Mouse (Mus musculus): ENCODE results near the gene Nid1.
"Not testable (repeated sequence)": the region's sequence is repeated elsewhere in the genome, so short reads cannot be mapped to it uniquely, and the experiment has no call there.

Nid1 gene

DNA sequence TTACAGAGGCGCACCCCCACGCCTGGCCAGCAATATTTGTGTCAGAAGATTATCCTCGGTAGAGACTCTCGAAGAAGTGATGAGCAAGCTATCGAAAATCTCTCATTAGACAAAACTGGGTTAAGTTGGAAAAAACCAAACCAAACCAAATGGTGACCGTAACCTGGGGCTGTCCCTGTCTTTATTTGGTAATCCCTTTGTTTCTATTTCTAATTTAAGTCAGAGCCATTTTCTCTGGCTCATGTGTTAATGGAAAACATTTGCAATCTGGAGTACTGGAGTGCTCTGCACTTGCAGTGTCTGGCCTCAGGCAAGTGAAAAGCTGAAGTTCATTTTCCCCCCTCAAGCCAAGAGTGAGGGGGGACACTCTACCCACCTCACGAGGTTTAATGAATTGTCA, 16.9 kb downstream of the Nid1 start:
- DNase-seq: not testable (repeated sequence)

DNA sequence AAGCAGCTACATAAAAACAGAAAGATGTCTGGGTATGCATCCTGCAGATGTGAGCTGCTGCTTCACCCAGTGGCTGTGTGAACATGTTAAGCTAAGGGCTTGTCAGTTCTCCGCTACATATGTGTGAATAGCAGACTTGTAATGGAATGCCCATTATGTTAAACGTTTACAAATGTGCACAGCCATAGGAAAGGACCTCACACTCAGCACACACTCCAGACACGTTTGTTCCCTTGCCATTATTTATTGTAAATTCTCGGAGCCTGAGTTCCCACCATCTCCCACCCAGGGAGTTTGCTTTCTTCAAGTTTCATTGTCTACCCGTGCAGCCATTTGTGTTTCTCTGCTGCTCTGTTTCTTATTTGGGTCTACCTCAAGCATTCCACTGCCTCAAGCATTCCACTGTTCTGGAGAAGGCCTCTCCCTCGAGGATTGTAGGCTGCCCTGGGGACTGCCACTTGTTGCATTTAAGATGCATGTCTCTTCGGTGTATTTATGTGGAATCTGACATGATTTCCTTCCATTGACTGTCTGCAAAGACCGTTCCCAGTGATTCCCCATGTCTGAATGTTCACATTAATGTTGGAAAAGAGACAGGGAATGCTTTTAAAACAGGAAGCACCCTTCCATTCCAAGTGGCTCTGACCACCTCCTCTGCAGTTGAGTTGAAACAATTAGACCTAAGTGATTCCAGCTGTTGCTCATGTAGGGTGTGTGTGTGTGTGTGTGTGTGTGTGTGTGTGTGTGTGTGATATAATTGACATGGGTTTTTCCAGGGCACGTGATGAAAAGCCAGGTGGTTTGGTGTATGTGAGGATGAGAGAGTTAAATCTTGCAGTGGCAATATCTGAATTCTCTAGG, 18.5 kb downstream of the Nid1 start:
- not testable (repeated sequence) for DNase-seq

DNA sequence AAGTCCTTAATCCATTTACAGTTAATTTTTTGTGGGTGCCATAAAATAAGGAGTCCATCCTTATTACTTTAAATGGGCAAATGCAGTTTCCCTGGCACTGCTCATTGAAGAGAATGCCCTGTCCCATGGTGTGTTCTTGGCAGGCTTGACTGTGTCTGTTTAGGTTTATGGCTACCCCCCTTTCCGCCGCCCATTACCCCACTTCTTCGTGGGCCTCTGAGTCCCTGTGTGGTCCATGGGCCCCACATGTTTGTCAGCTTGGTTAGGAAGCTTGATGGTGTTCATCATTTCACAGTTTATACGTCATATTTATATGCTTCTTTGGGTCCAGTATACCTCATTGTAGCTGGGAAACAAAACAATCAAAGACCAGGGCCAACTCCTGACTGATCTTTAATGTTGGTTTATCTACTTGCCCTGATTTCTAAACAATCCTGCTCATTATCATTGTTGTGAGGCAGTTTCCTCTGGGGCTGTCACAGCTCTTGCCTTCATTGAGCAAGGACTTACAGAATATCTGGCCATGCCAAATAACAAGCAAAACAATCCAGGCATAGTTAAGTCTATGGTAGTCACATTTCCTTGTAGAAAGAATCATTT, 20.9 kb downstream of the Nid1 start:
- DNase-seq: no peak

DNA sequence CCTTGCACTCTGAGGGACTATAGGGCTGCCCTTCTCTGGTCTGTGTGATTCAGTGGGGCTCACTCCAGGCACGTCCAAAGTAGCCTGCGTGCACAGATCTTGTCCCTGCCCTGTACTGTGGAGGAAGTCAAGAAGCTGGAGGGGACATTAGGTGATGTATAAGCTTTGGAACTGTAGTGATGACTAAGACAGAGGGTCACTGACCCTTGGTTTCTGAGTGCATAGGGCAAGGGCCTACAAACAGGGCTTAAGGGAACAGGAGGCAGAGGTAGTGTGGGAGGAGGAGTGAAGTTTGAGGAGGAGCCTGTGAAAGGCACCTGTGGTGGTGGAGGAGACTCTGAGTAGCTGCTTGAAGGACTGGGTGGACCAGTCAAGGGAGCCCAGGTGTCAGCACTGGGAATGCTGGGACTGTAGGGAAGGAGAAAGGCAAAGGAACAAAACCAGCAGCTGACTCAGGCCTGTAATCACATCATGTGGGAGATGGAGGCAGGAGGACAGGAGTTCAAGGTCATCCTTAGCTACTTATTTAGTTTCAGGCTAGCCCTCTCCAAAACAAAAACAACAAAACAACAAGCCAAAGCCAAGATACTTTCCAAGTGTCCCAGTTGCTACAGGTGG, 23.3 kb downstream of the Nid1 start:
- DNase-seq: no peak

DNA sequence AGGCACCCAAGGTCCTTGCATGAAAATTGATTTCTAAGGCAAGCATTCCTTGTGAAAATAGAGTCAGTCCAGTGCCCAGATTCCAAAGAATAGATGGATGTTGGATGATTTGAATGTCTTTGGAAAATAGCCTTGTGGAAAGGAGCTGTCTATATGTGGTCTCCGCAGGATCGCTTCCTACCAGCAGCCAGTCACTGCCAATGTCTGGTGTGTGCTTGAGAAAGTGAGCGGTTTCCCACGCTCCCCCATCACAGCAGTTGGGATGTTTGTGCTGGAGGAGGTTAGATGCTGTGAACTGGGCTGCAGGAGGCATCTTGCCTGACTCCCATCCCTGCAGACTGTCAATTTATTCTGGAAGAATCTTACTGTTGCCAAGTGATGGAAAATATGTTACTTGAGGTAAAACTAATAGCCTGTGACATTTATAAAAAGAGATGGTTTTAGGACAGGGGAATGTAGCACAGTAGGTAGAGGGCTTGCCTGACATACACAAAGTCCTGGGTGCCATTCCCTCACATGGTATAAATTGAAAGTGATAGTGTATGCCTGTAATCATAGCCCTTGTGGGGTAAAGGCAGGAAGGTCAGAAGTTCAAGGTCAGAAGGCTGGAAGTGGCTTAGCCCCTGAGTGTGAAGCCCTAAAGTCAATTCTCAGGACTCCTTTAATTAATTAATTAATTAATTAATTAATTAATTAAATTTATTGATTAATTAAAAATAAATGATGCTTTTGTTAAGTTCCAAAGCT, 24.3 kb downstream of the Nid1 start:
- DNase-seq: no peak

DNA sequence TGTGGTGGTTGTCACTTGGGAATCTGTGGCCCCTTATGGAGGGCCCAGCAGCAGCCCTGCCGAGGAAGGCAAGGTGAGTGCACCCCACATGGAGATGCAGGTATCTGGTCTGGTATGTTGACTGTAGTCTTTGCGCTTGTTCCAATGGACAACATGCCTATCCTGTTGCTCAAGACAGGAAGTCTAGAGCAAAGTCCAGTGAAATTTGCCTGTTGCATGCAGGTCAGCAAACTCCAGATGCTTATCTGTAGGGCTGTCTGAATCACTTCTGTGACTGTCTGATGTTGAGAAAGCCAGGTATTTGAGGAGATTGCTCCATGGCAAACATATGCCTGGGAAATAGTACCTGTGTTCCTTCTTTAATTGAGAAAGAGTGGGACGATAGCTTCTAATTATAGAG, 26.6 kb downstream of the Nid1 start:
- no peak for DNase-seq

DNA sequence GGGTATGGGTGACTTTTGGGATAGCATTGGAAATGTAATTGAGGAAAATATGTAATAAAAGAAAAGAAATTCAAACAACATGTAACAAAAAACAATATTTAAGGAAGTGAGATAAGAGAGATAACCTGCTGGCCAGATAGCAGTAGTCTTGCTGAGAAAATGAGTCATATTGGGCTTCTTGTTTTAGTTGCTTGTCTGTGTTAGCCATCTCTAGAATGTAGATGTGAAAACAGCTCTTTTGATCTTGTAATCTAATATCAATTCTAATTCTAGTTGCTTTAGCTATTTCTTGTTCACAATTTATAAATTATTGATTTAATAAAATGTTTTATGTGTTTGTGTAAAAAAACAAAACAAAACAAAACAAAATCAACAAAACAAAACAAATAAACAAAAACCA, 29.9 kb downstream of the Nid1 start:
- not testable (repeated sequence) for DNase-seq

DNA sequence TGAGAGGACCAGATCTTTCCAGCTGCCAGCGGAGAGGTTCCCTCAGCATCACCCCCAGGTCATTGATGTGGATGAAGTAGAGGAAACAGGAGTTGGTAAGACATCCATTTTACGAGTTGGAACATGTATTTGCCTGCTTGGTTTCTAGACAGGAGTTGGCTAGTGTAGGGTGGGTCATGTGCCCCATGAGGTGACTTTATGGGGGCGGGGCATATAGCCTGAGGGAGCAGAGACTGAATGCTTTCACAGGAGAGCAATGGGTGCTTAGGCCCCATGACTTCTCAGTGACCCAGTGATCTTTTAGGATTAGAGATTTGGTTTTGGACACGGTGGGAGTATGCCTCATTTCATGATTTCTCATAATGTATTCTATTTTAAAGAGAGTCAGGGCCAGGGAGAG, 31.2 kb downstream of the Nid1 start:
- no peak for DNase-seq

DNA sequence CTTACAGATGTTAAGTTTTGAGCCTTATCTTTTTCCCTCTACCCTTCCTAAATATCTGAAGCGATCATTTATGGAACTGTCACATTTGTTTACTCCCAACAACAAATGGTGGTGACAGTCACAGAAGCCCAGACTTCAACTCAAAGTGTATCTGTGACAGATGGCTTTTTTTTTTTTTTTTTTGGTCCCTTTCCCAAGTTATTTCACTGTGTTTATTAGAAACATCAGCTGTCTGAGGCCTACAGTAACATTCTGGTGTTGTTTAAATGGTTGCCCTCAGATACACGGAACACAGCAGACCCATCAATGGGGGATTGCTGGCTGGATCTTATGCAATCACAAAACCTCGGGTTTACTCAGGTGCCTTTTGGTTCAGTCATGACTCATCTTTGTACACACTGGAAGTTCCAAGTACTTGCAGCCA, 34.0 kb downstream of the Nid1 start:
- no peak for DNase-seq

DNA sequence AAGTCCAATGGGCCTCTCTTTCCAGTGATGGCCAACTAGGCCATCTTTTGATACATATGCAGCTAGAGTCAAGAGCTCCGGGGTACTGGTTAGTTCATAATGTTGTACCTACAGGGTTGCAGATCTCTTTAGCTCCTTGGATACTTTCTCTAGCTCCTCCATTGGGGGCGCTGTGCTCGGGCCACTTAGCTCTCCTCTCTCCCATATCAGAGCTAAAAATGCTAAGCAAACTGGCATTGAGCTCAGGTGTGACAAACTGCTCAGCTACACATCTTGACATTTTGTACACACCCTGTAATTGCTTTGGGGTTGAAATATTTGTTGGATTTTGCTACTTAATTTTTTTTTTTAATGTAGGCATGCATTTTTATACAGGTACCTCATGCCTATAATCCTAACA, 37.1 kb downstream of the Nid1 start:
- DNase-seq: not testable (repeated sequence)

DNA sequence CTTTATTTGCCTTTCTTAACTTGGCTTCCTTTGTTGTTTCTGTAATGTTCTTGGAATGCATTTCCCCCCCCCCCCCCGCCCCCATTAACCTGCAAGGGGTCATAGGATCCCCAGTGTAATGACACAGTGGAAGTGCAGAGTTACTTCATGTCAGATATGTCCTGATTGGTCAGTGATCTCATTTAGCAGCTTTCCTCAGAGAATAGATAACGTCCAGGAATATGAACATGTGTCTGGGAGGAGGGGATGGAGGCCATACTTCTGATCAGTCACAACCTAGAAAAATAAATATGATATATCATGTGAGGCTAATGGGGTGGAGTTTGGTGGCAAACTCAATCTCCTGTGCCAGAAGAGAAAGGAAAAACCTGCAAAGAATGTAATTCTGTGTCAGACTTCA, 37.6 kb downstream of the Nid1 start:
- DNase-seq: no peak

DNA sequence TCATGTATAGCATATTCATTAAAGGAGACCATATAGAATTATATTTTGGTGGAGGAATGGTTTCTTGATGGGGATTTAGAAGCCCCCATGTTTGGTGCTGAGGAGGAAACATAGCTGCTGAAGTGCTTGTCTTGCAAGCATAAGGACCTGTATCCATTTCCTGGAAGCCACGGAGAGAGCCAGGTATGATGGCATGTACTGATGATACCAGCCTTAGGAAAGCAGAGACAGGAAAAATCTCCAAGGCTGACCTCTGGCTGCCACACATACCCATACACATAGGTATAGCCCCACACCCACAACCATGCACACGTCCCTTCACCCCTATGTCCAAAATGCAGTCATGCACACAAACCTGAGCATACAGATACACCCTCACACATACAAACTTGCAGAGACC, 39.2 kb downstream of the Nid1 start:
- no peak for DNase-seq

DNA sequence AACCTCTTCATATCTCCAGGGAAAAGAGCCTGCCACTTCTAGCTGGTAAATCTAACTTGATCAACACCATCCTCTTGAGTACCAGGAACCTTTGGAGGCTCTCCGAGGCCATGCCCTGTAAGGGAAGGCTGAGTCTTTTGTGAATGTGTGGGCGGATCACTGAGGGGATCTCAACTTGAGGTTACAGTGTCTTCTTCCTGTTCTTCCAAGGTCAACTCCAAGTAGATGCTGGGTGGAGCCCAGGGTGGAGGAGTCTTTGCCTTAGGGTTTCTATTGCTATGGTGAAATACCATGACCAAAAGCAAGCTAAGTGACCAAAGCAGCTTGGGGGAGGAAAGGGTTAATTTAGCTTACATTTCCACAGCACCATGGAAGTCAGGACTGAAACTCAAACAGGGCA, 39.7 kb downstream of the Nid1 start:
- no peak for DNase-seq

DNA sequence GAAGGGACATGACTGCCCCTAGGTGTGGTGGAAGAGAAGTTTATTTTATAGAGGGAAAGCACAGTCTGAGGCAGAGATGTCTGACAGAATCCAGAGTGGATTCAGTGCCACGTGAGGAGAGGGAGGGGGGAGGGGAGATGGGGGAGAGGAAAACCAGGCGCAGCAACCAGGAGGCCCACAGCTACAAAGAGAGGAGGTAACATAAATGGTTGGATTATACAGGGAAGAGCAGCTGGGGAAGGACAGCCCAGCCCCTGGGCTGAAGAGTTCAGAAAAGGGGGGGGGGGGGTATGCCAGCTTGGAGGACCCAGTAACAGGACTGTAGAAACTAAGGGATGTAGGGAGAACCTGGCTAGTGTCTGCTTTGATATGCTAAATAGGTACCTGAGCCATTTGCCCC, 42.6 kb downstream of the Nid1 start:
- no peak for DNase-seq

DNA sequence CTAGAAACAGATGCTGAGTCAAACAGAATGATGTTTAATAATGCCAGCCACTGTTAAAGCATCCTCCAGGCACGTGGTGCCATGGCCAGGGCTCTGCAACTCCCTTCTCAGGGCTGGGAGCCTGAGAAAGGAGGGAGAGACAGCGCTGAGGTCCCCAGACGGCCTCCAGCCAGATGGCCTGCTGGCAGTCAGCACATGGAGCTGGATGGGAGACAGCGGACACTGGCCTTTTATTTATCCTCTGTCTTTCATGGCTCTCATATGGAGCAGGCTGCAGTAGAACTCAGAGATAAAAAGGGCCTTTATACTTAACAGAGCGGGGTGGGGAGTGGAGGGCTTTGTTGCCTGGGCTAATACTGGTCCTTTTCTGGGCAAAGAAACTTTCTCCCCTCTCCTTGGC, 43.7 kb downstream of the Nid1 start:
- DNase-seq: peak; percentile 26 to 53

DNA sequence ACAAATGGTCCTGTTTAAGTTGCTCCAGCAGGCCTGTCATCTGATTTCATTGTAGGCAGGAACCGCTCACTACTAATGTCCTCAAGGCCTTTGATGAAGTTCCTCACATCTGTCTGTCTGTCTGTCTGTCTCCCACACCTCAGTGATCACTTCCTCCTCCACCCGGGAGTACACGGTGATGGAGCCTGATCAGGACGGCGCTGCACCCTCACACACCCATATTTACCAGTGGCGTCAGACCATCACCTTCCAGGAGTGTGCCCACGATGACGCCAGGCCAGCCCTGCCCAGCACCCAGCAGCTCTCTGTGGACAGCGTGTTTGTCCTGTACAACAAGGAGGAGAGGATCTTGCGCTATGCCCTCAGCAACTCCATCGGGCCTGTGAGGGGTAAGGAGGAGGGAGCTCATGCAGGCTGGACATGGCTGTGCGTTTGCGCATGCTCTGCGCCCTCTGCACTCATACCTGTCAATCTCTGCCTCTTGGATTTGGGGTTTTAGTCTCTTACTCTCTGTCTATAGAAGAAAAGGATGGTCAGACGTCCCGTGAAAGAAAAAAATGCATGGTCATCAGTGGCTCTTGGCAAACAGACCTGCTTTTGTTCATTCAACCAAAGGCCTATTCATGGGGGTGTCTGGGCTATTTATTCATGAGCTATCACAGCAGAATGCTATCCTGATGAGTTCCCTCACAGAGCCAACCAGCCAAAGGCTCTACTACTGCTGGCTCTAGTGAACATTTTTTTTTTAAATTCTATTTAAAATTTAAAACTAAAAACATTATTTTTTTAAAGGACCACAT, 44.7 kb downstream of the Nid1 start:
- DNase-seq: no peak

DNA sequence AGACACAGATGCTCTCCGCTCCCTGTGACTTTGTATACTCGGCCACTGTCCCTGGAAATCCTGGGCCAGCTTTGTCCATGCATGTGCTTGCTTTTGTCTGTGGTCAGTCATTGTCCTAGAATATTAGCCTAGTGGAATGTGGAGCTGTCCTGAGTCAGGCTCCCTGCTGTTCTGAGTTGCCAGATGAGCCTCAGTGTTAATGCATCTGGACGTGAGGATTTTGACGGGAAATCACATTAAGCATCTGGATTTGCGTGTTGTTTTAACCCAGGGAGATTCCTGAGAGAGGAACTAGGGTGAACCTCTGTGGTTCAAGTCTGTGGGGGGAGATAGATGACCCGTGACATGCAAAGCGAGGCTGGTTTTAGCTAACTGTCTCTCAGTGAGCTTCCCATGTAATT, 47.0 kb downstream of the Nid1 start:
- no peak for DNase-seq

DNA sequence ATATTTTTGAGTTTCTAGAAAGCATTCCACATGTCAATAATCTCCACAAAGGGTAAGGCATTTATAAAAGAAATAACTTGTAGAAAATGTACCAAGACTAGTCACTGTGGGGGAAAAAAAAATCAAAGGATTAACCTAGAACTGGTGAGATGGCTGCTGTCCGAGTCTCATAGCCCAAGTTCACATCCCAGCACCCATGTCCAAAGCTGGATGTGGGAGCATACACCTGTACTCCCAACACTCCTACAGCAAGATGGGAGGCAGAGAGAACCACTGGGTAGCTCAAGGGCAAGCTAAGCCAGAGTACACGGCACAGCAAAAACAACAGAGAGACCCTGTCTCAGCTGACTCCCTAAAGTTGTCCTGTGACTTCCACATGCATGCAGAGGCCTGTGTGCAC, 47.5 kb downstream of the Nid1 start:
- DNase-seq: no peak

DNA sequence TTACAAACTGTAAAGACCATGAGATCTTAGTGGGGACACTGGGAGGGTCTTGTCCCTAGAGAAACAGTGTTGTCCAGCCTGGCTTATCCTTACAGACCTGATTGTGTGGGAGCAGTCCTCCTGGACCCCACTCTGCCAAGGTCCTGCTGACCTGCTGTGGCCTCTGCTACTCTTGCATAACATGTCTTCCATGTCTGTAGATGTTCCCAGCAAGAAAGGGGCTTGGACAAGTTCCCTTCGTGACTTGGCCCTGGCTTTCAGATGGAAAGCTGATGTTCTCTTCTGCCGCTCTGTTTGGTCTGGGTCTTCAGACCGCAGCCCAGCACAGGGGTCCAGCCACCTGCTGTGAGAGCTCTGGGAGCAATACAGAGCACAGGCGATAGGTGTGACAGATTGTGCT, 48.3 kb downstream of the Nid1 start:
- no peak for DNase-seq

DNA sequence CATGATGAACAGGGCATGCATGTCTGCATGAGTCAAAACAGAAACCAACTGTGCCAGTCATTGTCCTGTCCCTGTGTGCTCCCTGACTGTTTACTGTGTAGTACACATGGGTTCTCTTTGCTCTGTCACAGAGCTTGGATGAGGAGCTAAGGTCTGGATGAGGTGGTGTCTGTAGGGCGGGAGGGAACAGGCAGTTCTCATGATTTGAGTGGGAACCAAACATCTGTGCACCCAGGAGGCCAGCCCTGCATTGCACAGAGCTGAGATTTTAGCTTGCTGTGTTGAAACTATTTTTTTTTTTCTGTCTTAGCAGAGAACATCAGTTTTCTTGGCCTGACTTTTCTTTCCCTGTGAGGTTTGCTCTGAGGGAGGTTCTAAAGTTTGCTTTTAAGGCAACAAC, 50.5 kb downstream of the Nid1 start:
- DNase-seq: no peak

DNA sequence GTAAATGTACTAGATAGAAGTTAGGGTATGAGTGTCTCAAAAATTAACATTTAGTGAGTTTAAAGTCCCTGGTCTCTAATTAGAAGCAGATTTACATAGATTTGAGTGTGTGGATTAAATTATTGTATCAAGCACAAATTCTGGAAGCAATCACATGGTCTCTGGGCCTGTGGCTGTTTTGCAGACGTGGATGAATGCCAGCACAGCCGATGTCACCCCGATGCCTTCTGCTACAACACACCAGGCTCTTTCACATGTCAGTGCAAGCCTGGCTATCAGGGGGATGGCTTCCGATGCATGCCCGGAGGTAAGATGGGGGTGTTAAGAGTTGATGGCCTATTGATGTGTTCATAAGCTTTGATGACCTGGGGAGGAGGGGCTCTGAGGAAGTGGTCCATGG, 52.5 kb downstream of the Nid1 start:
- DNase-seq: no peak

DNA sequence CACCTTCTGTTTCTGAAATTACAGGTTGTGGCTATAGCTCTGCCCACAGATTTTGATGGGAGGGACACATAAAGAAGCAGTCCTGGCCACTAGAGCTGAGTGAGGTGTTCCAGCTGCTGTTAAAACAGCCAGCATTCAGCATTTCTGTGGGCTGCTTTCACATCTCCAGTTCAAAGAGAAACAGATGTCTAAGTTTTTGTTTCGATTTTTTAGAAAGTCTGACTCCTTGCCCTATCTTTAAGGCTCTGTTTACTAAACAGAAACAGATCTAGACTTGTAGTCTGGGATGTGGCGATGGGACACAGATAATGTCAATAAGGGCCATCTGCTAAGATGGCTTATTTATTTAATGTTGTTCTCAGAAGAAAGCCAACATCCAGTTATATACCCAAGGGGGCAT, 54.8 kb downstream of the Nid1 start:
- no peak for DNase-seq

DNA sequence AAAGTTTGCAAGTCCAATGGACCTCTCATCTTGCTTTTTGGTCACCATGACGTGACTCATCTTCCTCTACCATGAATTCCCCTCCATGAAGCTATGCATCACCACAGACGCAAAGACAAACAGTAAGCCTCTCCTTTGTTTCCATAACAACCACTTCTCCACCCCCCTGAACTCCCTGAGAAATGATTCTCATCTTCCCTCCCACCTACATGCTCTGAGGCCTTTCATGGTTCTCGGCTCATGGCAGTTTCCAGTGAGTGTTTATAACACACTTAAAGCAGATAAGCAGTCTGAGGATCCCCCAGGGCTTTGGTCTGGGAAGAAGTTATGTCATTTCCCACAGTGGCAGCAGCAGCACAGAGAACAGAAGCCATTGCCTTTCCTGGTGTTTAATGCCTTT, 56.2 kb downstream of the Nid1 start:
- DNase-seq: no peak

Measured in kidney, postnatal 25 days (tissue).